Mouse (Mus musculus) right cerebral cortex, postnatal 25 days (tissue): ENCODE data around the gene Dse.
"Not testable (repeated sequence)": the region's sequence is repeated elsewhere in the genome, so short reads cannot be mapped to it uniquely, and the experiment has no call there.

Experiments used
- DNase-seq: peaks from one replicate; pipeline ENCODE4 v3.0.0; 2022

Gene Dse

GRCm38 (mm10) chr10:34207503-34207850, at the start of gene Dse:
Dse (minus strand) TSS chr10:34207715.
- DNase-seq = peak; percentile 12

- not testable (repeated sequence) for DNase-seq
Observed at GRCm38 (mm10) chr10:34252833-34253232, 45.3 kb upstream of the Dse start.

- no peak for DNase-seq
Observed at GRCm38 (mm10) chr10:34249594-34249993, 42.1 kb upstream of the Dse start.

GRCm38 (mm10) chr10:34247757-34248156, 40.2 kb upstream of the Dse start:
- DNase-seq = no peak

GRCm38 (mm10) chr10:34246106-34246505, 38.6 kb upstream of the Dse start:
- no peak for DNase-seq

GRCm38 (mm10) chr10:34244745-34245144, 37.2 kb upstream of the Dse start:
- DNase-seq = no peak

- no peak for DNase-seq
Observed at GRCm38 (mm10) chr10:34238536-34238935, 31.0 kb upstream of the Dse start.

GRCm38 (mm10) chr10:34236569-34236968, 29.1 kb upstream of the Dse start:
- DNase-seq = no peak

- no peak for DNase-seq
Observed at GRCm38 (mm10) chr10:34235384-34235783, 27.9 kb upstream of the Dse start.

- no peak for DNase-seq
Observed at GRCm38 (mm10) chr10:34233931-34234745, 26.6 kb upstream of the Dse start.

- DNase-seq = no peak
Observed at GRCm38 (mm10) chr10:34233418-34233817, 25.9 kb upstream of the Dse start.

- no peak for DNase-seq
Observed at GRCm38 (mm10) chr10:34230121-34230675, 22.7 kb upstream of the Dse start.

- no peak for DNase-seq
Observed at GRCm38 (mm10) chr10:34229491-34229890, 22.0 kb upstream of the Dse start.

GRCm38 (mm10) chr10:34223660-34224059, 16.1 kb upstream of the Dse start:
- DNase-seq = no peak

GRCm38 (mm10) chr10:34221909-34222620, 14.6 kb upstream of the Dse start:
- DNase-seq = no peak

- DNase-seq = no peak
Observed at GRCm38 (mm10) chr10:34218191-34218590, 10.7 kb upstream of the Dse start.

GRCm38 (mm10) chr10:34215667-34216066, 8.2 kb upstream of the Dse start:
- no peak for DNase-seq

GRCm38 (mm10) chr10:34209951-34210350, 2.4 kb upstream of the Dse start:
- no peak for DNase-seq

- no peak for DNase-seq
Observed at GRCm38 (mm10) chr10:34208031-34208430, 516 bp upstream of the Dse start.

- peak; percentile 72 for DNase-seq
Observed at GRCm38 (mm10) chr10:34206783-34207502, 572 bp downstream of the Dse start.

- no peak for DNase-seq
Observed at GRCm38 (mm10) chr10:34206436-34206782, 1.1 kb downstream of the Dse start.

GRCm38 (mm10) chr10:34205825-34206224, 1.7 kb downstream of the Dse start:
- DNase-seq = no peak

- DNase-seq = no peak
Observed at GRCm38 (mm10) chr10:34200689-34201088, 6.8 kb downstream of the Dse start.
